Mouse (Mus musculus) bone marrow, adult 2 months (tissue): Measurements from ENCODE around the gene Mapkap1.

Experiments used
- CTCF ChIP-seq: fragments of 200-500 bp; IDR thresholded peaks from 2 replicates; pipeline ENCODE4 v1.5.1; 2011; ENCODE audit warnings: low read length, control low read depth; ENCODE audit not compliant: control insufficient read depth, insufficient read depth
- POLR2A ChIP-seq: fragments of 200-500 bp; IDR thresholded peaks from 2 replicates; pipeline ENCODE4 v1.6.1; 2011; ENCODE audit warnings: low read depth, mild to moderate bottlenecking, control low read depth, low read length, borderline replicate concordance; ENCODE audit not compliant: control insufficient read depth

DNA sequence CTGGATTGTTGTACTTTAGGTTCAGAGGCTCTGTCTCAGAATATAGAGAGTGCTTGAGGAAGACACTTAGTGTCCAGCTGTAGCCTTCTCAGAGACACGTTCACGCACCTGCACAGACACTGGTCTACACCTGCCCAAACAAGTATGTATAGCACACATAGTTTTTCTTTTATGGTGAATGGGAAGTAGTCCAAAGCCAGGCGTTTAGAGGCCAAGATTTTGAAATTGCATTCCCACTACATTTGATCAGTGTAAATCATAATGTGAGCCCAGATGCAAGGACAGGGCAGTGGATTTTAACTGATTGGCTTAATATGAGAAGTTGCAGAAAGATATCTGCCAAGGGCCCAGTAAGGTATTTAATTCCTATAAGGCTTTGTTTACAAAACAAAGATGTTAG lies 17.6 kb downstream of the Mapkap1 start:
- no peak for TF ChIP-seq CTCF
- TF ChIP-seq POLR2A, result no peak
